Mouse (Mus musculus): ENCODE results near the gene Vars.
A peak's percentile ranks its signal among the peaks of the same experiment; 100 is the strongest.
"Not testable (repeated sequence)": the region's sequence is repeated elsewhere in the genome, so short reads cannot be mapped to it uniquely, and the experiment has no call there.

The Vars gene

GRCm38 (mm10) chr17:34972069-34972749 is 28.6 kb upstream of the Vars start, which contains the start of the genes Hspa1a and Hspa1l:
Gene Hspa1a (minus strand): TSS chr17:34972156.
Gene Hspa1l (plus strand): TSS chr17:34972703.
- peak; percentile 39 to 56 for DNase-seq (ENCODE audit: low spot score in 2 of 2)

- no peak for DNase-seq (ENCODE audit: low spot score in 2 of 2)
Observed at GRCm38 (mm10) chr17:34975581-34976492, 24.9 kb upstream of the Vars start.

- DNase-seq (ENCODE audit: low spot score in 2 of 2), result no peak
Observed at GRCm38 (mm10) chr17:34977000-34977399, 23.8 kb upstream of the Vars start.

- DNase-seq (ENCODE audit: low spot score in 2 of 2), result no peak
Observed at GRCm38 (mm10) chr17:34978239-34978638, 22.5 kb upstream of the Vars start.

- no peak for DNase-seq (ENCODE audit: low spot score in 2 of 2)
Observed at GRCm38 (mm10) chr17:34979631-34980030, 21.2 kb upstream of the Vars start.

- DNase-seq (ENCODE audit: low spot score in 2 of 2), result no peak
Observed at GRCm38 (mm10) chr17:34980655-34981054, 20.1 kb upstream of the Vars start.

GRCm38 (mm10) chr17:34981690-34982180 is 19.1 kb upstream of the Vars start, which contains the start of gene Lsm2:
Gene Lsm2 (plus strand): TSS chr17:34981862.
- DNase-seq (ENCODE audit: low spot score in 2 of 2), result peak; percentile 58 to 81

- DNase-seq (ENCODE audit: low spot score in 2 of 2), result no peak
Observed at GRCm38 (mm10) chr17:34982328-34982727, 18.5 kb upstream of the Vars start.

- no peak for DNase-seq (ENCODE audit: low spot score in 2 of 2)
Observed at GRCm38 (mm10) chr17:34984218-34984617, 16.6 kb upstream of the Vars start.

GRCm38 (mm10) chr17:34994751-34995150 is 6.0 kb upstream of the Vars start:
- no peak for DNase-seq (ENCODE audit: low spot score in 2 of 2)

- DNase-seq (ENCODE audit: low spot score in 2 of 2), result not testable (repeated sequence)
Observed at GRCm38 (mm10) chr17:34995192-34995591, 5.6 kb upstream of the Vars start.

GRCm38 (mm10) chr17:34995927-34996326 is 4.9 kb upstream of the Vars start:
- DNase-seq (ENCODE audit: low spot score in 2 of 2), result not testable (repeated sequence)

- no peak for DNase-seq (ENCODE audit: low spot score in 2 of 2)
Observed at GRCm38 (mm10) chr17:34996411-34997141, 4.2 kb upstream of the Vars start.

- DNase-seq (ENCODE audit: low spot score in 2 of 2), result no peak
Observed at GRCm38 (mm10) chr17:34997142-34997483, 3.7 kb upstream of the Vars start.

- DNase-seq (ENCODE audit: low spot score in 2 of 2), result no peak
Observed at GRCm38 (mm10) chr17:34998526-34999430, 2.0 kb upstream of the Vars start.

GRCm38 (mm10) chr17:34999871-35000716 is 693 bp upstream of the Vars start:
- not testable (repeated sequence) for DNase-seq (ENCODE audit: low spot score in 2 of 2)

GRCm38 (mm10) chr17:35001452-35002152 is 815 bp downstream of the Vars start:
- no peak for DNase-seq (ENCODE audit: low spot score in 2 of 2)

GRCm38 (mm10) chr17:35002153-35002865 is 1.5 kb downstream of the Vars start:
- DNase-seq (ENCODE audit: low spot score in 2 of 2), result no peak
